Mouse (Mus musculus): ENCODE data around the gene Stkld1. TPM values are rescaled to one million over a fixed set of nuclear protein-coding genes. Genes with fewer than 3 reads are reported as not detected.

Gene Stkld1
- total RNA-seq, 2 experiments from 2014 or later = 0.60 TPM; not detected in 1

GRCm38 (mm10) chr2:26956811-26957487 lies 23.1 kb downstream of the Stkld1 start:
- no peak for ATAC-seq (ENCODE audit: poor library complexity, severe bottlenecking)

- ATAC-seq (ENCODE audit: poor library complexity, severe bottlenecking) = no peak
Measured at GRCm38 (mm10) chr2:26957488-26957859, 23.6 kb downstream of the Stkld1 start.

GRCm38 (mm10) chr2:26960756-26961155 lies 26.9 kb downstream of the Stkld1 start:
- ATAC-seq (ENCODE audit: poor library complexity, severe bottlenecking) = no peak

GRCm38 (mm10) chr2:26963923-26964723 lies 30.3 kb downstream of the Stkld1 start, which contains the start of gene Rexo4:
Gene Rexo4 (minus strand): TSS chr2:26964386.
- ATAC-seq (ENCODE audit: poor library complexity, severe bottlenecking) = peak; percentile 95

DNA sequence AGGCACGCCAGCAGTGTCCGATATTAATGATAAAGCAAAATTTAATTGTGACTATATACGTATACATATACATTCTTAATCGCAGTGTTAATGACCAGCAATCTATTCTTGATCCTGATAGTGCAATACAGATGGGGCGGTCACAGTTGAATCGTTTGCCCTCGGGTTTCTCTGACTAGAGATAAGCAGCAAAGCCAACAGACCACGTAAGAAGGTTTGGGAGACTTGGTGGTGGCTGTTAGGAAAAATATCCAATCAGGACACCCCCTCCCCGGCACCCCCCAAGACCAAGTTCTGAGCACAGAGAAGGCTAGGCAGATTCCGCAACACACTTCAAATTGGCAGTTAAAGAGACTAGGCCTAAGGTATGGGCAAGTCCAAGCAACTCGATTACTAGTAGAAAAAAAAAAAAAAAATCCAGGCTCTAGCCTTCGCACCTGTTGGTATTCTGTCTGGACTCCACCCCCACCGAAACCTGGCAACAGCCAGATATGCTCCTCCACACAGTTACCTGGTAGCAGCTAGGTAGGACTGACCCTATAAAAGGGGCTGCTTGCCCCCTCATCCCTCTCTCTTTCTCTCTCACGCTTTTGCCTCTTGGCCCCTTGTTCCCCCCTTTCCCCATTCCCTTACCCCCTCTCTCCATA lies 31.0 kb downstream of the Stkld1 start:
- no peak for ATAC-seq (ENCODE audit: poor library complexity, severe bottlenecking)

GRCm38 (mm10) chr2:26967262-26967661 lies 33.4 kb downstream of the Stkld1 start:
- no peak for ATAC-seq (ENCODE audit: poor library complexity, severe bottlenecking)

- ATAC-seq (ENCODE audit: poor library complexity, severe bottlenecking) = no peak
Measured at GRCm38 (mm10) chr2:26973116-26973515, 39.3 kb downstream of the Stkld1 start, which contains the start of gene Adamts13. Gene Adamts13 (plus strand): TSS chr2:26973416.

GRCm38 (mm10) chr2:26973960-26974359 lies 40.1 kb downstream of the Stkld1 start:
- ATAC-seq (ENCODE audit: poor library complexity, severe bottlenecking) = peak; percentile 35; the same call in 1 of the 2 replicates

GRCm38 (mm10) chr2:26980361-26980760 lies 46.5 kb downstream of the Stkld1 start:
- ATAC-seq (ENCODE audit: poor library complexity, severe bottlenecking) = no peak

DNA sequence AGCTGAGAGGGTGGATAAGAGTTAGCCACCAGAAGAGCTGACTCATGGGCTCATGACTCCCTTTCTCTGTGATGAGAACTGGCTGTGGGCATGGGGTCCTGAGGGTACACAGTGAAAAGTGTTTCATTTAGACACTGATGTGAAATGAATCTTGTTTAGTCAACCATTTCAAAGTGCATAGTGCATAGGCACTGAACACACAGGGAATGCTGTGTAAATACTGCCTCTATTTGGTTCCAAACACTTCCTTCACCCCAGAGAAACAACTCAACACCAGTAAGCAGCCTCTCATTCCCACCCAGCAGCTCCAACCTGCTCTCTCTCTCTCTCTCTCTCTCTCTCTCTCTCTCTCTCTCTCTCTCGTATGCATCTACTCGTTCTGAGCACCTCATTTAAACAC lies 50.3 kb downstream of the Stkld1 start:
- ATAC-seq (ENCODE audit: poor library complexity, severe bottlenecking) = no peak

DNA sequence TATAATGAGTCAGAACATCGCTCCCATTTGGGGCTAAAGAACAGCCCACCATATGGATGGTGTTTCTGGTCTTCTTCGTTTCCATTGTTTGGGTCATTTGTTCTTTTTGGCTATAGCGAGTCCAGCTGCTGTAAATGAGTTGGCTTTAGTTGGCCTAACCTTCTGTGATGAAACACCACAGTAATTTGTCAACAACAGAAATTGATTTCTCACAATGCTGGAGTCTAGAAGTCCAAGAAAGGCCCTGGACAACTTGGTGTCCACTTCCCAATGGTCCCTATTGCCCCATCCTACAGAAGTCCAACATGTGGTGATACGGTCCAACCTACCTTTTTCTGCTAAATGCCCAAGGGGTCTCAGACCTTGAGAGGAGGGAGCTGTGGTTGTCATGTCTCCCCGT lies 50.8 kb downstream of the Stkld1 start:
- no peak for ATAC-seq (ENCODE audit: poor library complexity, severe bottlenecking)

DNA sequence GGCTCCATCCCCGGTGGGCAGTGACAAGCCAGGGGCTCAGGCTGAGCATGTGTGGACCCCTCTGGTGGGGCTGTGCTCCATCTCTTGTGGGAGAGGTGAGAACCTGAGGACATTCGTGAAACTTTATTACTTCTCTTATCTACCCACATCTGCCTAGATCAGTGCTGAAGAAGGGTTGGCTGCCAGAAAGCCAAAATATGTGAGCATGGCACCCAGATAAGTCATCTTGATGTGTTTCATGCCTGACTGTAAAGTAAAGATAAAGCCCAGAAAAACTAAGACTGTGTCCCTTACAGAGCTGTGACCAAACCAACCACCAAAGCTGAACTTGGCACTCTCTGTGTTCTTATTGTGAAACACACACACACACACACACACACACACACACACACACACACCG lies 60.1 kb downstream of the Stkld1 start:
- ATAC-seq (ENCODE audit: poor library complexity, severe bottlenecking) = no peak

DNA sequence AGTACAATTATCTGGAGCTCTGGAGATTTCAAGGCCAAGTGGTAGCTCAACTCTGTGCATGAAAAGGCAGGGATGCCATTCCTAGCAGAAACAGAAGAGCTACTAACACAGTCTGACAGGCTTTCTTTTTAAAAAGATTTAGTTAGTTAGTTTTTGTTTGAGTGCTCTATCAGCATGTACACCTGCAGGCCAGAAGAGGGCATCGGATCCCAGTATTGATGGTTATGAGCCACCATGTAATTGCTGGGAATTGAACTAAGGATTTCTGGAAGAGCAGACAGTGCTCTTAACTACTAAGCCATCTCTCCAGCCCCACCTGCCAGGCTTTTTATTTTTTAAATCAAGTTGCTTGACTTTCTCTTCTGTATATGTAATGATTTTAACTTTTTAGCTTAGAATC lies 63.7 kb downstream of the Stkld1 start:
- no peak for ATAC-seq (ENCODE audit: poor library complexity, severe bottlenecking)

- no peak for ATAC-seq (ENCODE audit: poor library complexity, severe bottlenecking)
Measured at GRCm38 (mm10) chr2:26997993-26998392, 64.1 kb downstream of the Stkld1 start.

Other genes starting within 250 kb of the Stkld1 start
- not detected in 2 replicates for gene Abo, start 69.1 kb upstream of the Stkld1 start, total RNA-seq (2015)
- gene Abo, start 69.1 kb upstream of the Stkld1 start, total RNA-seq (2017) = not detected in 2 replicates
- gene Surf6, start 31.2 kb upstream of the Stkld1 start, total RNA-seq (2015) = 8.9 and 9.2 TPM in 2 replicates
- 20.7 and 27.9 TPM in 2 replicates for gene Surf6, start 31.2 kb upstream of the Stkld1 start, total RNA-seq (2017)
- 5.6 and 7.2 TPM in 2 replicates for gene Med22, start 23.4 kb upstream of the Stkld1 start, total RNA-seq (2015)
- 10.9 and 12.7 TPM in 2 replicates for gene Med22, start 23.4 kb upstream of the Stkld1 start, total RNA-seq (2017)
- 1,352 and 1,498 TPM in 2 replicates for gene Rpl7a, start 23.3 kb upstream of the Stkld1 start, total RNA-seq (2015)
- gene Rpl7a, start 23.3 kb upstream of the Stkld1 start, total RNA-seq (2017) = 1,113 and 1,311 TPM in 2 replicates
- 31.3 and 35.6 TPM in 2 replicates for gene Surf2, start 17.7 kb upstream of the Stkld1 start, total RNA-seq (2015)
- 34.0 and 34.5 TPM in 2 replicates for gene Surf2, start 17.7 kb upstream of the Stkld1 start, total RNA-seq (2017)
- 102 and 106 TPM in 2 replicates for gene Surf1, start 17.5 kb upstream of the Stkld1 start, total RNA-seq (2015)
- 61.3 and 77.4 TPM in 2 replicates for gene Surf1, start 17.5 kb upstream of the Stkld1 start, total RNA-seq (2017)
- gene Surf4, start 119 bp upstream of the Stkld1 start, total RNA-seq (2015) = 95.0 and 100 TPM in 2 replicates
- 86.1 and 98.4 TPM in 2 replicates for gene Surf4, start 119 bp upstream of the Stkld1 start, total RNA-seq (2017)
- 19.4 and 21.1 TPM in 2 replicates for gene Rexo4, start 30.3 kb downstream of the Stkld1 start, total RNA-seq (2015)
- gene Rexo4, start 30.3 kb downstream of the Stkld1 start, total RNA-seq (2017) = 69.1 and 72.6 TPM in 2 replicates
- gene Adamts13, start 39.4 kb downstream of the Stkld1 start, total RNA-seq (2015) = 0.04 TPM in 1 of 2 replicates, not detected in the other
- gene Adamts13, start 39.4 kb downstream of the Stkld1 start, total RNA-seq (2017) = 0.24 and 0.95 TPM in 2 replicates
- gene Cacfd1, start 75.9 kb downstream of the Stkld1 start, total RNA-seq (2015) = 11.9 and 14.9 TPM in 2 replicates
- 4.7 and 7.5 TPM in 2 replicates for gene Cacfd1, start 75.9 kb downstream of the Stkld1 start, total RNA-seq (2017)
- gene Slc2a6, start 94.0 kb downstream of the Stkld1 start, total RNA-seq (2015) = 23.0 and 23.3 TPM in 2 replicates
- 39.1 and 40.0 TPM in 2 replicates for gene Slc2a6, start 94.0 kb downstream of the Stkld1 start, total RNA-seq (2017)
- gene Mymk, start 138.1 kb downstream of the Stkld1 start, total RNA-seq (2015) = not detected in 2 replicates
- not detected in 2 replicates for gene Mymk, start 138.1 kb downstream of the Stkld1 start, total RNA-seq (2017)
- gene Adamtsl2, start 145.3 kb downstream of the Stkld1 start, total RNA-seq (2015) = not detected in 2 replicates
- not detected in 2 replicates for gene Adamtsl2, start 145.3 kb downstream of the Stkld1 start, total RNA-seq (2017)
- gene Fam163b, start 208.4 kb downstream of the Stkld1 start, total RNA-seq (2015) = not detected in 2 replicates
- gene Fam163b, start 208.4 kb downstream of the Stkld1 start, total RNA-seq (2017) = not detected in 2 replicates
- gene Dbh, start 231.2 kb downstream of the Stkld1 start, total RNA-seq (2015) = not detected in 2 replicates
- gene Dbh, start 231.2 kb downstream of the Stkld1 start, total RNA-seq (2017) = not detected in 2 replicates